Mouse (Mus musculus) right cerebral cortex, postnatal 14 days (tissue): Measurements from ENCODE around the gene Col13a1.

Experiments used
- DNase-seq: peaks from one replicate; pipeline ENCODE4 v3.0.0; 2022

The Col13a1 gene

DNA sequence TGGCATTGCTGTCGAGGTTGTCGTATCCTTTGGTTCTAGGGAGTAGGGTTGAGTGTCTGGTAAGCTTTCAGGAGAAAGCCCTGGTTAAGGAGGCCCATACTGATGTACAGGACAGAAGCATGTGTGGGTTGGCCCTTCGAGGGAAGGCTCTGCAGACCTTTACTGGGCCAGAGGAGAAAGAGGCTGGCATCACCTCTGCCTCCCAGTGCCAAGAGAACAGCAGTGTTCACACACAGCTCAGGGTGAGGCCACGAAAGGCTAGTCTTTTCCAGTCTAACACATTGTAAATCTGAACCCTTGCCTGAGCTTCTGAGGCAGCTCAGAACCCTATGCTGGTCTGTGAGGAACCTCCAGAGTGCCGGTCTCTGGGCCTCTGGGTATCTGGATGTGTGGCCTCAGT is 84.3 kb downstream of the Col13a1 start:
- DNase-seq: no peak

DNA sequence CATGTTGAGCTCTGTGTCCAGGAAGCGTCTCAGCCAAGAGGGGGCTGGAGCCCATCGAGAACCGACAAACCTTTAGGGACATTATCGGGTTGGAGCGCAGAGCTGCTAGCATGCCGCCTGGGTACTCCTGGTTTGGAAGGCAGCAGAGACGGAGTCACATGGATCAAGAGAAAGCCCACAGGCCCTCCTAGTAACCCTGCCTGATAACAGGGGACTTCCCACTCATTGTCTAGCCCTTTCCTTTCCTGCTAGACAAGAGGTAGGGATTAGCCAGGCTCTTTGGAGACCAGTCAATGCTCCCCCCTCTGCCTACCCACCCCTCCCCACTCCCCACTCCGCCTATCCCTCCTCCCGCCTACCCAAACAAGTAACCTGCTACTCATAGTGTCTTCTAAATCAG is 87.8 kb downstream of the Col13a1 start:
- DNase-seq: no peak

DNA sequence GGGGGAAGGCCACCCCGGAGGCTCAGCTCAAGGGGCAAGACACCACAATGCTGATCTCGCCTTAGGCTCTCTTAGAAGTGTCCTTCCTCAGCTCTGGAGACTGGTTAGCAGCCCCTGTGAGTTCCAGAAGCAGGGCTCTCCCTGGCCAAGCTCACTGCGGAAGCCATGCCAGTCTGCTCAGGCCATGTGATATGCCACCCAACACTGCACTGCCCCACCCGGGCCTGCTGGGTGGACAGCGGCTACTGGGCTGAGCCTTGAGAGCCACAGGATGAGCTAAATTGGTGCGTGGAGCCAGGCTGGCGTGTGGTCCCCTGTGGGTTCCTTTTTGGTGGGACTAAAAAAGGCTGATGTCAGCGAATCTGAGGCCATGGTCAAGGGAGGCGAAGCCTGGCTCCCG is 88.6 kb downstream of the Col13a1 start:
- DNase-seq: no peak

DNA sequence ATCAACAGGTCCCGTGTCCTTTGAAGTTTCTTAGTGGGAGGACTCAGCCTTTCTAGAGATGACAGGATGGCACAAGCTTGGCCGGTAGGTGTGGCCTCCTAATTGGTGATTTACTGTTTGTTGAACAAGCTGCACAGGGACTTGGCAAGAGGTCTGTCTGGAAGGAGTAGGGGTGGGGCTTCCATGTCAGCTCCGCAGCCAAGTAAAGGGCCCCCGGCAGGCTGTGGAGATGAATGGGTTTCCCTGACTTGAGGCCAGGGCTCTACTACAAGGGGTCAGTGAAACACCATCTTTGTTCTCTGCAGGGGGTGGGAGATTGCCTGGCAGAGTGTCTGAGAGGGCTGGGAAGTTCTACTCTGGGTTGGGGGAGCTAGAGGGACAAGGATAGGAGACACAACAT is 99.5 kb downstream of the Col13a1 start:
- no peak for DNase-seq

DNA sequence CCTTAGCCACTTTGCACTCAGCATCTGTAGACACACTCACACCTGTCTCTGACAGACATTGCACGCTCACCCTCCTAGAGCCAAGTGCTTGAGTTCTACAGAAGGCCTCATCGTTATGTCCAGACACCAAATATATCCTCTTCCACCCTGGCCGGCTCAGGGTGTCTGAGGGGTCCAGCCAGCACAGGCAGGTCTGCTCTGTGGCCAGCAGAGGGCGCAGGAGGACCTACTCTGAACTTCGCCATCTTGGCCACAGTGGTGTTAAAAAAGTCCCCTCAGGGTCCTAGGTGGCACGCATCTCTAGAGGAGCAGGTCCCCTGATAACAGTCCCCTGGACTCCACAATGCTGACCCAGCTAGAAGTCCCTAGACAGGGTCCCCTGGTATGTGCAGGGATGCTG is 101.1 kb downstream of the Col13a1 start:
- DNase-seq: peak; percentile 80

DNA sequence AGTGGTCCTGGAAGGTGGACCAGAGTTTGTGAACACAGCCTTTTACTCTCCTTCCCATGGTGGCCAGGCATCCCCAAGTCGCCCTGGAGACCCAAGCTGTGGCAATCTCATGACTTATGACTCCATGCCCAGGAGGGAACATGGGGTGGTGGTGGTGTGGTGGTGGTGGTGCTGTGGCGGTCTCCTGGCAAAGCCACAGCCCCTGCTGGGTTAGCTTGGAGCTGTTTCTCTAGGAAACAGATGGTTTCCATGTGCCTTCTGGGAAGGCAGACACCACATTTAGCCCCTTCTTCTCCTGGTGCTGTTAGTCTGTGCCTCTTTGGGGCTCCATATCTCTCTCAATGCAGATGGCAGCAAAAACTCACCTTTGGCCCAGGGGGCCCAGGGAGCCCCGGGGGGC is 109.1 kb downstream of the Col13a1 start:
- DNase-seq: no peak

DNA sequence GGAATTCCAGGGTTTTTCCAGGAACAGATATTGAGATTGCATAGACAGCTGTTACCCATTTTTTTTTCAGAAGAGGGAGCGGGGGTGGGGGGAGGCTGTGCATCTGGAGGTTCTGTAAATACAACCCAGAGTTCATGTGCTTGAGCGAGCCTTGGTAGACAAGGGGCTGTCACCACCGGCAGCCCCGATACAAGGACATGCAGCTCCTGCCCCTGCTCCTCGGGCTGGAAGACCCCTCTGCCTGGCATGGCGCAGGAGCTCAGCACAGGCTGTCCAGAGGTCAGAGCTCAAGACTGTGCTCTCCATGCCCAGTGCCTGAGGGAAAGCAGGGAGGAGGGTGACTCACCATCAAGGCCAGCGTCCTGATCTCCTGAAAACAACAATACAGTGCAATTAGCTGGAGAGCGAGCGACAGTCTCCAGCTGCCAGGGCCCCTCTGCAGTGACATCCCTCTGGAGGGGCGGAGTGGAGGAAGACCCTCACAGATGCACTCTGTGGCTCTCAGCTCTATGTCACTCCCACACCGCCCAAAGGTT is 112.8 kb downstream of the Col13a1 start:
- DNase-seq: no peak

DNA sequence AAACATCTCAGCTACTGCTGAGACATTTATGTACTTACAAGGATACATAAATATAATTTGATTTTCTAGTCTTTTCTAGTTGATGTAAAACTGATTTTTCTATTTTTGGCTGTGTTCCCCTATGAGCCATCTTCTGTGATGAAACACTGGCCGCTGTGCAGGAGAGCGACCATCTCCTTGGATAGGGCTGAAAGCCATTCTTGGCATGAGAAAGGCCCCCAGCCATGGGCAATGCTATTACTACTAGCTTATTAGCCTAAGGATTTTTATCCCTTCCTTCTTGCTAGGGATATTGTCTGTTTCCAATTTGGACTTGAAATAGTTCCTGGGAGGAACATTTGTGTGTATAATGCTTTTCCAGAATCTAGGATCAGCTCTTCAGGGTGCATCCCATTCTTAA is 119.5 kb downstream of the Col13a1 start:
- DNase-seq: no peak

DNA sequence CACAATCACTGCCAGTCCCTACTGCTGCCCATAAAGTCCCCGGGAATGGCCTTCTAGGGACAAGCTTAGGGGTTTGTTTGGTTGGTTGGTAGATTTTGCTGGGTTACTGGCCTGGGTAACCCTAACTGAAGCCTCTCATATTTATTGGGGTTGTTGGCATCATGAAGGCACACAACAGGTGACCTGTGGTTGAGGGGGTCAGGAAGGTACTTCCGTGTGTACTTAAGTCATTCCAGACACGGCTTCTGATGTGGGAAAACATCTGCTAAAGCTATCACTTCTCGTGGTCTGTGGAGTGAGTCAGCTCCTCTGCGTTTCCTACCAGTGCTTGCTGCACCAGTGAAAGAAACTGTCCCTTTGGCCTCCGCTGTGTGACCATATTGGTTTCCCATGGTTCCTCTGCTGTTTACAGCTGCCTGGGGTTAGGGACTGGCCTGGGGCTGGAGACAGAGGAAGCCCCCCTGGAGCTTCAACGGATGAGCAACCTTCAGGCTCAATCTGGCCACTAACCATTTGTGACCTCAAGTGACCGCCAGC is 123.7 kb downstream of the Col13a1 start:
- DNase-seq: no peak

DNA sequence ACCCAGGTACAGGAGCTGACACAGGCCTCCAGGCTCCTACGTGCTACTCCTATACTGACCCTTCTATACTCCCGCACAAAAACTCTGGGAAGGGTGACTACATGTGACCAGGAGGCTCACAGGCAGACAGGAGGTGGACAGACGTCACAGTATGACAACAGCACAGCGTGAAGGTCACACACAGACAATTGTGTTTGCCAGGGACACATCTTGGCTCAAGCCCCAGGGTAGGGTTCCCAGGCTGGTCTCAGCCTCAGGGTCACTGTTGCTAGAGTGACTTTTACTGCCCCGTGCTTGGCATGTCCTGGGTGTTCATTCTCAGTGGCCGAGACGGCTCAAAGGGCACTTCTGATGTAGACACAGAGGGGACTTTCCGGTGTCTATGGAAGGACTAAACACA is 126.1 kb downstream of the Col13a1 start:
- no peak for DNase-seq

DNA sequence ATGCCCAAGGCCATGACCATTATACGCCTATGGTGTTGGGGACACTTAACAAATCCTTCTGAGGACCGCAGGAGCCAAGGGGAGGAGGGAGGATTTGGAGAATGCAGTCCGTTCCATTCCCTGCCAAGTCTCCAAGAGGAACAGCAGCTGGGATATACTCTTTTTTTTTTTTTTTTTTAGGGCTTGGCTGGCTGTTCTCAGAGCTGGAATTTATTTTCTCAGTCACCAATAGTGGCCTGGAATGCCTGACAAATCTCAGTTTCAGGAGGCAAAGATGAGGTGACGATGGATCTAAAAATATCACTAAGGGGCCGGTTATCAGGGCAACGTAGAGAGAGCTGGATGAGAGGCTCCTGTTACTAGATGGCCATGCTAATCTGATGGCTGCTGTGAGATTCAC is 130.4 kb downstream of the Col13a1 start:
- no peak for DNase-seq

DNA sequence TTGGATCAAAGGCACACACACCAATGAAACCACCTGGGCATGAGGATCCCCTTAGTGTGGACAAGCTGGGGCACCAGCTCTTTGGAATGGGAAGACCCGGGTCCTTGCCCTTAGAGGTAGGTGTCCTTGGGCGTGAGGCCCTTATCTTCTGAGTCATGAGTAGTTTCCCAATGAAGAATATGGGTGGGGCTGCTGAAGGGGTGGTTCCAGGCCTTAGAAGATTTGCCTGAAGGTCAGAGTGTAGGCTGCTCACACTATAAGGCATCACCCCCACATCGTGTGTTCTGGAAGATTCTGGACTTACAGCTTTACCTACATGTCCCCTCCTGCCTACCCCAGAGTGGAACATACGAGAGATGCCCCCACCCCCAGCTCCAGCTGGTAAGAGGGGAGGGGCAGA is 133.4 kb downstream of the Col13a1 start:
- no peak for DNase-seq

DNA sequence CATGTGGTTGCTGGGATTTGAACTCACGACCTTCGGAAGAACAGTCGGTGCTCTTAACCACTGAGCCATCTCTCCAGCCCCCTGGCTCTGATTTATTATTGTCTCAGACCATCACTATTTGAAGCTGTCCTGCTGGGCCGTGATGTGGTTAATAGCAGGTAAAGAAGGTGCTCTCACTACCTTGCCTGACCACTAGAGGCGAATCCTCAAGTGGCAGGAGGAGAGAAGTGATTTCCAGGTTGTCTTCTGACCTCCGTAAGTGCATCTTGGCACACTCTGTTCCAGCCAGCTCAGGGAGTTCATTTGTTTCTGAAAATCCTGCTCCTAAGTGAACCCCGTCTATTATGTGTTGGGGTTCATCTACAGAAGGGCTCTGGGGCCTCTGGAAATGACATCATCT is 134.4 kb downstream of the Col13a1 start:
- no peak for DNase-seq

DNA sequence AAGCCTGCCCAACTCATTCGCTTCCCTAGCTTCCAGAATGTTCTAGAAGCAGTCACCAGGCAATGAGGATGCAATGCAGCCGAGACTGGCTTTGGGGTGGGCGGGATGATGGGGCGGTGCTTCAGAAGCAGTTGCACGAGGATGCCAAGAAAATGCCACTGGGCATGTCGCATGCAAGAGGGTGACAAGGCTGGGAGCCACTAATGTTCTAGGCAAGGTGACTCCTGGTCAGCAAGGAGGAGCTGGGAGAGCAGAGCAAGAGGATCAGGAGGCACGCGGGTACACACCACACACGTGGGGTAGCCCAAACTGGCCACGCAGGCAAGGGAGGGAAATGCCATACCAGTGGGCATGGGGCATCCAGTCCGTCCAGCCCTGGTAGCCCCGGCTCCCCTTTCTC is 136.6 kb downstream of the Col13a1 start:
- no peak for DNase-seq

DNA sequence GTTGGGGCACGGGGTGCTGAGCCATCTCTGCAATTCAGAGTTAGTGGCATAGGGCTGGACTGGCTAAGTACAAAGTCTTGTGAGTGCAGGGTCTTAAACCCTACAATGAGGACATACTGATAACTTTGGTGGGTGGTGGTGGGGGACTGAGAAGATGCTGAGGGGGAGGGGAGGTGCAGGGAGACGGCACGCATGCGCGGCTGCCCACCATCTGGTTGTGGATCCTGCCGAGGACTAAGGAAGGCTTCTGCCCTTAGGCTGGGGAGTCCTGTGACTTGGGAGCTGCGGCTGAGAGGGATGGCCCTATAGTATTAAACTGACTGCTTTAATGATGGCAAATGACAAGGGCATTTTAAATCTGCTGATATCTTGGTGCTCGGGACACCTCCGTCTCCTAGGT is 139.6 kb downstream of the Col13a1 start:
- DNase-seq: no peak

DNA sequence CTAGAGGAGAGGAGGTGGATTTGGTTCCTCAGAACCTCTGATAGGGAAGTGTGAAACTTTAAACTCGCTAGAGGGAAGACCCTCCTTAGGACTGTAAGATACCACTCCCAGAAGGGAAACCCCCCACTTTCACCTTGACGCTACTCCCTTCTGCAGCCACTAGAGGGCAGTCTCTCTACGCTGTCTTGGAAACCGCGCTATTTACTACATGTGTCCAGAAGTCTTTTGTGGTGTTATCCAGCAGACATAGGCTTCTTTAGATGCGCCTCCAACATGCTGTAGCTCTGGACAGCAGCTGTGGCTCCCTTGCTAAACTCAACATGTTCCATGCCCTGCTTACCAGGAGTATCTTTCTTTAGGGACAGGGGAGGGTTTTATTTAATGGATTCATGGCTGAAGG is 140.1 kb downstream of the Col13a1 start:
- DNase-seq: peak; percentile 36

DNA sequence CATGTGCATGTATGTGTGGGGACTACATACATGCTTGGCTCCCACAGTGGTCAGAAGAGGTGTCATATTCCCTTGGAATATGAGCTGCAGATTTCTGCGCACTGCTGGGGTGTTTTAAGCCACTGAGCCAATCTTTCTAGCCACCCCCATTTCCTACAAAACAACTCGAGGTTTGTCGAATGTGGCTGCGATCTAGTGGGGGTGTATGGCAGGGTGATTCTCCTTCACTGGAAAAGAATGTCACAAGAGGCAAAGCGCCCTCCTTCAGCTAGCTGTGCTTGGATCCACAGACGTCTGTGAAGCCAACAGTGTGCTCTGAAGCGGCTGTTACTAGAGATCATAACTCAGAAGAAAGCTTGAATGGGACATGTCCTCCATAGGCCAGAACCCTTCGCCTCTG is 141.6 kb downstream of the Col13a1 start:
- no peak for DNase-seq

DNA sequence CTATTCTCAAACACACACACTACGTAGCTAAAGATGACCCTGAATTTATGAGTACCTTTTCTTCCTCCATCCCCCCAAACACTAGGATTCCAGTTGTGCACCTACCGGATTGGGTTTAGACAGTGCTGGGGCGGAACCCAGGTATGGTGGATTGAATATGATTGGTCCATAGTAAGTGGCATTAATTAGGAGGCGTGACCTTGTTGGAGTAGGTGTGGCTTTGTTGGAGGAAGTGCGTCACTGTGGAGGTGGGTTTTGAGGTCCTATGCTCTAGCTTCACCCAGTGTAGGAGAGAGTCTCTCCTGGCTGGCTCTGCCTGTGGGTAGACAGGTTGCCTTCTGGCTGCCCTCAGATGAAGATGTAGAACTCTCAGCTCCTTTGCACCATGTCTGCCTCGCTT is 144.6 kb downstream of the Col13a1 start:
- DNase-seq: no peak

DNA sequence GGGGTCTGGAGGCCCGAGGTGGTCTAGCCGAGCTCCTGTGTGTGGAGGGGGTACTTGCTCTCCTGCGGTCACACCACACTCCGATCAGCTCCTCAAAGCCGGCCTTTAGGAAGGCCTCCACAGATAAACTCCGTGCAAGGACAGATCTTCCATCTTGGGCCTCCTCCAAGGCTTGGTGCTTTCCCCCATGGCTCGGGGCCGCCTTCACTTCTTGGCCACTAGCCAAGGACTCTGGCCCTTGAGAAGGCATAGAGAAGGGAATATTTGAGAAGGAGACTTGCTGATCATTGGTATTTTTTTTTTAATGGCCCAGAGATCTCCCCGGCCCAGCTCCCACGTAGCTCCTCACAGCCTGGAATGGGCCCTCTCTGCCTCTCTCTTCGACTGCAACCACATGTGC is 146.2 kb downstream of the Col13a1 start:
- DNase-seq: no peak

DNA sequence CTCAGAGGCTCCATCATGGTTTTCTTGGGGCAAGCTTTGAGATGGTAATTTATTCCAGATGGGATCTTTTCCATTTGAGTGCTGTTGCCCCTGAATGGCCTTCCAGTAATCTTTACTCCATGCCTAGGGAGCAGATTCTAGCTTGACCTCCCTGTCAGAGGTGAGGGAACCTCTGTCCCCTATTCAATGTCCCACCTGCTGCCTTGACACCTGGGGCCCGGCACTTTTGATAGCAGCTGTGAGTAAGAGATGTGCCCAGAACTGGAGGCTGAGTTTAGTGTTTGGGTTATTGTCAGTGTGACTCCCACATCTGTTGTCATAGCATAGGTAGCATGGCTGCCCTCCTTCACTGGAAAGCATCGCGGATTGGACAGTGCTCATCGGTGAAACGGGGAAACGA is 147.2 kb downstream of the Col13a1 start:
- DNase-seq: no peak

DNA sequence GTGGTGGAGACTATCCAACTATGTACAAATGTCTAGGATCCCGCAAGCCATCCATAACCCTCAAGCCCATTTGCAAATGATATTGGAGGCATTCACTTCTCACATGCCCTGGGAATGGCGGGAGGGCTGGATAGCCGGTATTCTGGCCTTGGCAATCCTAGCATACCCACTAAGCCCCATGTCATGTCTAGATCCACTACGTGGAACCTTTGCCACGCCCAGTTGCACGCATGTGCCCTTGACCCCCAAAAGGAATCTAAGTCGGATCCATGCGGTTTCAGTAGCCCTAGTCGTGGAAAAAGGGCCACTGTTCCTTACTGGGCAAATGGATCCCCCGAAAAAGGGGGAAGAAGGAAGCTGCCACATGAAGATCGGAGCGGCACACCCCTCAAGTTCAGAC is 147.7 kb downstream of the Col13a1 start:
- no peak for DNase-seq

DNA sequence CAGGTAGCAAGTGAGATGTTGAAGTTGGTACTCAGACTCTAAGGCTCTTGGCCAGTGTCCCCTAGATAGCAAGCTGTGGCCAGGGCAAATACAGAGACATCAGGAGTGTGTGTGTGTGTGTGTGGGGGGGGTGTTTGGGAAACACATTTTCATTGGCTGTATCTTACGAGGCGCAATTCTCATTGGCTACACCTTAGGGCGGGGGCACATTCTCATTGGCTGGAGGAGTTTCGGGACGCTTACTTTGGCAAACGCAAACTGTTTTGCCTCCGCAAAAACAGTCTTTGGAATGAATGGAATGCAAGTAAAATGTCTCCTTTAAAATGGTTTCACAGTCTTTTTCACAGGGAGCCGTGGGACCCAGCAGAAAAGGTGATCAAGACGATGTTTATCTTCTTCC is 148.1 kb downstream of the Col13a1 start:
- no peak for DNase-seq

DNA sequence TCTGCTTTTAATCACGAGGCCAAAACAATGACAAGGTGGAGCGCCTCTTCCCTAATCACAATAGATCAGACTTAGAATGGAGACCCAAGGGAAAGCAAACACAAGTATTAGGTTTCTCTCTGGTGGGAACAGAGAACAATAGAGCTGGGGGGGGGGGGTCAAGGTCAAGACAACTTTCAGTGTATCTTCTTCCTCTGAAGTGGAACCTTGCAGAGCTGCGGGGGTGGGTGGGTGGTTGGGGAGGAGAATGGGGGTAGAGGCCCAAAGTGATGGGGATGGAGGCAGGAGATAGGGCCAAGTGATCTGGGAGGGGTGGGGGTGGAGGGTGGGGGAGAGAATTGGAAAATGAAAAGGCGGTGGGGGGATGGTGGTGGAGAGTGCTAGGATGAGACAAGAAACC is 149.9 kb downstream of the Col13a1 start:
- no peak for DNase-seq

DNA sequence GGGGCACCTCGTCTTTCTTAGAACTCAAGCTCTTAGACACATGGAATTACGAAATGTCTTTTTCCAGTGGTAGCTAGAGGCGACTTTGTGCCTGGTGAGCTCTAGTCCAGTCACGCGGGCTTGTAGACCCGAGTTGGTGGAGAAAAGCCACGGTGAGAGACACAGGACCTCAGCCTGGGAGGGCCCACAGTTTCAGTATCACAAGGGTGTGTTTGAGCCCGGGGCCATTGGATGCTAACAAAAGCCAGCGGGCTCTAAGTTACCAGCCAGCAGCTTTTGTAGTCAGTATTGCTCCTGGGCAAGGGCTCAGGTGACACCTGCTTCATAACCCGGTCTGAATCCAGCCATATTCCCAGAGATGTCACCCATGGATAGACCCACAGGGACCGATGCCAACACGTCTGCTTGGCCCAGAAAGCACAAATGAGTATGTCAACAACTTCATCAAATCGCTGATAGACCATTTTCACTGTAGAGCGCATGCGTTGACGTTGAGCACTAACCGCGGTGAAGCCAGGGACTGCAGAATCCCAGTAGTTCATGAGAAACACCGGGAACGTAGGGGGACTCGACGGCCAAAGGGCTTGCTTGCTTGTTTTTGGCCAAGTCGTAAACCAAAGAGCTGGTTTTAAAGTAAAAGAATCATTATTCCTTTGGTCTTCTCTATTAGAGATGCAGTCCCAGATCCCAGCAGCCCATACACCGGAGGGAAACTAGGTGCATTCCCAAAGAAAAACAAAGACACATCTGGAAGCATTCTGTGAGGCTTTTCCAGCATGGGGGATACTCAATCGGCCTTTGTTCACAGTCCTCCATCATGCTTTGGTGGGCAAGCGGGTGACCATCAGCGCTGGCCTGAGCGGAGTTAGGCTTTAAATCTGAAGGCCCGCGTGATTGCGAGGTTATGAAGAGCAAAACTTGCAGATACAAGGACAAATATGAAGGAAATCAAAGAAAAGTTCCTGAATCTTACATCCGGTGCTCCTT is 150.7 kb downstream of the Col13a1 start:
- no peak for DNase-seq
